Mouse (Mus musculus): ENCODE data around the gene Actn2.

Actn2 gene

DNA sequence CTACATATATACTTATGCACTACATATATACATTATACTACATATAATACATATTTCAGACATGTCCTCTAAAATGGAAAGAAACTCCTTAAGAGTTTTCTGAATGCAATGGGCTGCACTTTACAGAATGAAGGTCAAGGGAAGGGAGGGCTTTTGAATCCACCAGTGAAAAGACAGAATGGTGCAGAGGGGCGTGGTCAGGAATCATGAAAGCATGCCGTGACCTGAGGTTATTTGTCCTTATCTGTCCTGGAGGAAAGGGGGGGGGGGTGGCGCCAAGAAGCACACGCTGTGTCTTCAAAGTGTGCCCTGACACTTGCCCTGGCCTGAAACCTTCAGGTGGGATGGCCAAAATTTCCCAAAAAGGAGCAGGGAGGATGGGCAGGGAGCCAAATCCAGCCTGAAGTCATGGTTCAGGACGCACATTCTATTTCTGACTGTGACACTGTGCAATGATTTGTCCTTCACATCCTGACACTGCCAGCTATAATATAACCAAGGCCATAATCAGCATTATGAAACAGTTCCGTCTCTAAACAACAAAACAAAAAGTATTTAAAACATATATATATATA is 23.3 kb downstream of the Actn2 start:
- DNase-seq (ENCODE audit: low spot score in 2 of 2): no peak

- no peak for DNase-seq (ENCODE audit: low spot score in 2 of 2)
These were observed 26.4 kb downstream of the Actn2 start for GRCm38 (mm10) chr13:12314173-12314572.

DNA sequence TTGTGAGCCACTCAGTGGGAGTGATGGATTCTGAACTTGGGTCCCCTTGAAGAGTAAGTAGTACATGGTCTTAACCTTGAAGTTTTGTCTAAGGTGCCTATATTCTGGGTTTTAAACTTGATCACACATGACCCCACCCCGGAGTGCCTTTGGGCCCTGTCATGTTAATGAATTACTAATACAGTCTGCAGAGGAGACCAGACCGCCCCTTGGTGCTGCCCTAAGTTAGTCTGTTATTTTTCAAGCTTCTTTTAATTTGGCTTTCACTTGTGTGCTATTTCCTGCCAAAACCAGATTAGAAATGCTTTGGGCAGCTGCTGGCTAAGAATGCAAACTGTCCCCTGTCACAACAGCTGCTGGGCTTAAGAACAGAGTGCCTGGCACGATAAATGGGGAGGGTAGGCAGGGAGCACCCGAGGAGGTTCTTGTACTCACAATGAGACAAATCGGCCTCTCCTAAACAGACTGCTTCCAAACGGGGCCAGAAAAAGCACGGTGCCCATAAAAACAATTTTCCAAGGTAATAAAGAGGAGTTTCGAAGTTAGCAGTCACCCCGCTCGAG is 28.5 kb downstream of the Actn2 start:
- no peak for DNase-seq (ENCODE audit: low spot score in 2 of 2)

GRCm38 (mm10) chr13:12311371-12311770 is 29.2 kb downstream of the Actn2 start:
- no peak for DNase-seq (ENCODE audit: low spot score in 2 of 2)

GRCm38 (mm10) chr13:12309446-12309845 is 31.1 kb downstream of the Actn2 start:
- no peak for DNase-seq (ENCODE audit: low spot score in 2 of 2)

GRCm38 (mm10) chr13:12308878-12309277 is 31.7 kb downstream of the Actn2 start:
- DNase-seq (ENCODE audit: low spot score in 2 of 2): no peak

DNA sequence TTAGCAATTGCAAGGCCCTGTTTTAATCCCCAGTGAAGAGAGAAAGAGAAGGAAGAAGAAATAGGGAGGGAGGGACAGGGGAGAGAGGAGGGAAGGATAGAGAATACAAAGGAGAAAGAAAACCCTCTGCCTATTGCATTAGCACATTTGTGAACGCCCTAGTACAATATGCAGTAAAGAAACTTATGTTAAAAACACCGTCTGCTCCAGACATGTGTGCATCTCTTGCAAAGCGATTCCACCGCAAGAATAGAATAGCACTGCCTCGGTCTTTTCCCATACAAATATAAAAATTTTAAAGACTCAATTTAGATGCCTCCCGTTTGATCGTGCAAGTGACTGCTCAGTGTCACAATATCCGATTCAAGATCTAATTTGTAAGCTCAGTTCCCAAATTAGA is 32.1 kb downstream of the Actn2 start:
- DNase-seq (ENCODE audit: low spot score in 2 of 2): no peak

DNA sequence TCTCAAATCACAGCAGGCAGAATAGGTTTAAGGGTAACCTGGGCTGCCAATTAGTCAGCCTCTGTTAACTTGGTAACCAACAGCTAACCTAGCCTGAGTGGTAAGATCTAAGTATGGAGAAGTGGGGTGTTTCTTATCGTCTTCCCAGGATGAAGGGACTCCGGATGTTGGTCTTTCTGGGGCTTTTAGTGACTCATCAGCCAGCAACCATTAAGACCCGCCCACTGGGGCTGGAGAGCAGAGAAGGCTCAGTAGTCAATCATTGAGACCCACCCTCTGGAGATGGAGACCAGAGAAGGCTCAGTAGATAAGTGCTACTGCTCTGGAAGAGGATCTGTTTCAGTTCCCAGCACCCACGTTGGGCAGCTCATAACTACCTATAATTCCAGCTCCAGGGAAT is 33.3 kb downstream of the Actn2 start:
- DNase-seq (ENCODE audit: low spot score in 2 of 2): no peak

DNA sequence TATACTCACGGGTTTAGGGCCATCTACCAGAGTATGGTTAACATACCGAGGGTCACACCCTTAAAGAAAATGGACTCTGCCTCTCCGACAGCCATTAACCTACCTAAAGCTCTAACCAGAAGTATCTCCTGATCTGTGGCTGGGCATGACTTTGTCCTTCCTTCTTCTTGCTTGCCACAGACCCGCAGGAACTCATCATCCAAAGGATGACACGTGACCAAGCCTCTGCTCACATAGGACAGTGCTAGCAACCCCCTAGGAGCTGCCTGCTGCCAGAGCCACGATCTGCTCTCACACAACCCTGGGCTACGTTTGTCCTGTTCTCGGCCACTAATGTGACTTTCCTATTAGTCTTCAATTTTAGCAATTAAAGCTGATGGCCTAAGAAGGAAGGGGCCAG is 35.0 kb downstream of the Actn2 start:
- no peak for DNase-seq (ENCODE audit: low spot score in 2 of 2)

DNA sequence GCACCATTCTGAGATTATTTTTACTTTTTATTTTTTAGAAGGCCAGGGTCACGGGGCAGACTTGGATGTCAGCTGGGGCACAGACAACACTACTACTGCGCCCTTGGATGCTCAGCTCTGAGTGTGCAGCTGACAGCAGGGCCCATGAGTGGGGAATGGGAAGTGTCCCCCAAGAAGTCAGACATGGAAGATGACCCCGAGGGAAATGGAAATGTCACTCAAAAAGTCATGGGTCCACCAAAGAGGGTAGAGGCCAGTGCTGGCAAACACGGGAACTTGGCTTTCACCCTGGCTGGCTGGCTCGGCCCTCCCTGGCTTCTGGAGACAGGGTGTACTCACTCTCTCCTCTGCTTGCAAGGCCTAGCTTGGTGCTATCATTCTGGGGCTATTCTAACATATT is 35.6 kb downstream of the Actn2 start:
- no peak for DNase-seq (ENCODE audit: low spot score in 2 of 2)

GRCm38 (mm10) chr13:12297777-12298176 is 42.8 kb downstream of the Actn2 start:
- DNase-seq (ENCODE audit: low spot score in 2 of 2): no peak

GRCm38 (mm10) chr13:12296701-12297100 is 43.9 kb downstream of the Actn2 start:
- DNase-seq (ENCODE audit: low spot score in 2 of 2): no peak

GRCm38 (mm10) chr13:12293810-12294209 is 46.8 kb downstream of the Actn2 start:
- DNase-seq (ENCODE audit: low spot score in 2 of 2): no peak

GRCm38 (mm10) chr13:12290700-12291099 is 49.9 kb downstream of the Actn2 start:
- no peak for DNase-seq (ENCODE audit: low spot score in 2 of 2)

- no peak for DNase-seq (ENCODE audit: low spot score in 2 of 2)
These were observed 56.0 kb downstream of the Actn2 start for GRCm38 (mm10) chr13:12284528-12284927.

DNA sequence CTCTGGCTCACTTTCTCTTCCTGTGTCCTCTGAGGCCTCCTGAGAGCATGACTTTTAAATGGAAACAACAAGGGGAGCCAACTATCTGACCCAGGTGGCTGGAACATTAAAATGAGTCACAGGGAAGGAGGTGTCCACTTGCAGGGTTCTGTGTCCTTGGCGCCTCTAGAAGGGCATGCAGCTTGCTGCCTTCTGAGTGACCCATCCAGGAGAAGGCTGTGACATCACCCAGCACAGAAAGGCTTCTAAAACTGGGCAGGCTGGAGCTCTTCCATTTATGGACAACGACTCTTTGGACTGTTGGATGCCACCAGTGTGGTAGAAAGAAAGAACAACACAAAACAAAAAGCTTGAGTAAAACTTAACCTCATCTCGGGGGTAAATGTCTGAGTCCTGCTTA is 56.7 kb downstream of the Actn2 start:
- DNase-seq (ENCODE audit: low spot score in 2 of 2): no peak

GRCm38 (mm10) chr13:12274721-12275120 is 65.8 kb downstream of the Actn2 start:
- no peak for DNase-seq (ENCODE audit: low spot score in 2 of 2)

DNA sequence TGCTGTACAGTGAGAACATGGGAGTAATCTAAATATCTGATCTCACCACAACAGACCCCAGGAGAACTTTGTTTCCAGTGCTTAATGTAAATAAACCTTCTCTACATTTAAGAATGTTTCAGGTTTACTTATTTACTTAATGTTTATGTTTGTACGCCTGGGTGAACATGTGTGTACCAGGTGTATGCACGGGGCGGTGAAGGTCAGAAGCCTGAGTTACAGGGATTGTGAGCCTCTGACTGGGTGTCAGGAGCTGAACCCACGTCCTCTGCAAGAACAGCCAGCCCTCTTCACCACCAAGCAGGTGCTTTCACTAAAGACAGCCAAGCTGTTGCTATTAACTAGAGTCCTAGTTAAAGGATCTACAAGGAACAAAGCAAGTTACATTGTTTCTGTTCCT is 66.3 kb downstream of the Actn2 start:
- no peak for DNase-seq (ENCODE audit: low spot score in 2 of 2)

- peak in 1 of 2 experiments; percentile 9 for DNase-seq (ENCODE audit: low spot score in 2 of 2)
These were observed 67.6 kb downstream of the Actn2 start for GRCm38 (mm10) chr13:12272953-12273352.

DNA sequence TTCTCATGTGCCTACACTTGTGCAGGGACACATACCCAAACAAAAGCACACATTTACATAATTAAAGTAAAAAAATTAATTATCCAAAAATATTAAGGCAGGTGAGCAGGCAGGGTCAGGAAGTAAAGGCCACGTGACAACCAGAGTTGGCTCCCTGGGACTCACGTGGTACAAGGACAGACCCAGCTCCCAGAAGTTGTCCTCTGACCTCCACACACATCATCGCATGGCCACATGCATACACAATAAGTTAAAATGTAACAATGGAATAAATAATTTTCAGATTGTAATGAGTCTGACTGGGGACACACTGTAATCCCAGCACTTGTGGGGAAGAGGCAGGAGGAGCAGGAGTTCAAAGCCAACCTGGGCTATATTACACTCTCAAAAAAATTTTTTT is 72.6 kb downstream of the Actn2 start:
- no peak for DNase-seq (ENCODE audit: low spot score in 2 of 2)

GRCm38 (mm10) chr13:12267097-12267496 is 73.5 kb downstream of the Actn2 start:
- no peak for DNase-seq (ENCODE audit: low spot score in 2 of 2)

GRCm38 (mm10) chr13:12263996-12264395 is 76.6 kb downstream of the Actn2 start:
- no peak for DNase-seq (ENCODE audit: low spot score in 2 of 2)

DNA sequence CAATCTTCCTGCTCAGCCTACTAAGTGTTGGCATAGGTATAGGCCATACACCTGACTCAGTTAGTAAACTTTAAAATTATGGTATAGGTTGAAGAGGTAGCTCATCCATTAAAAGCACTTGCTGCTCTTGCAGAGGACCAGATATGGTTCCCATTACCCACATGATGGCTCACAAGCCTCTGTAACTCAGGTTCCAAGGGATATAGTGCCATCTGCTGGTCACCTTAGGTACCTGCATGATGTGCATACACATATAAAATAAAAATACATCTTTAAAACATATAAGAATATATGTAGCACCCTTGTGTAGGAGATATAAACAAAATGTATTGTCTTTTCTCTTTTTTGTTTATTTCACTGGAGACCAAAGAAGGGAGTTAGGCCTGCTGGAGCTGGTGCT is 79.1 kb downstream of the Actn2 start:
- DNase-seq (ENCODE audit: low spot score in 2 of 2): no peak

All from cerebellum, postnatal 4 days (tissue).